Mouse (Mus musculus) B cell, adult 2 months (primary cell): Measurements from ENCODE around the gene Gm5868.
"Not testable (repeated sequence)": the region's sequence is repeated elsewhere in the genome, so short reads cannot be mapped to it uniquely, and the experiment has no call there.

Experiments used
- DNase-seq, 2 experiments: peaks; one replicate each; pipeline ENCODE4 v3.0.0; 2022

Gm5868 gene

GRCm38 (mm10) chr5:72587192-72587681 lies at the start of gene Gm5868:
Gene Gm5868, minus strand, starts transcription at chr5:72587551.
- DNase-seq: no peak

- DNase-seq: no peak
These were observed 49.2 kb upstream of the Gm5868 start for GRCm38 (mm10) chr5:72636576-72636975.

GRCm38 (mm10) chr5:72636122-72636521 lies 48.8 kb upstream of the Gm5868 start:
- DNase-seq: peak; percentile 7 to 9

- DNase-seq: no peak
These were observed 47.5 kb upstream of the Gm5868 start for GRCm38 (mm10) chr5:72634791-72635271.

- DNase-seq: no peak
These were observed 42.7 kb upstream of the Gm5868 start for GRCm38 (mm10) chr5:72630026-72630425.

GRCm38 (mm10) chr5:72621022-72621421 lies 33.7 kb upstream of the Gm5868 start:
- DNase-seq: no peak

- DNase-seq: no peak
These were observed 30.1 kb upstream of the Gm5868 start for GRCm38 (mm10) chr5:72617413-72617812.

GRCm38 (mm10) chr5:72603138-72603537 lies 15.8 kb upstream of the Gm5868 start:
- DNase-seq: no peak

- DNase-seq: peak; percentile 42 to 49
These were observed 13.7 kb upstream of the Gm5868 start for GRCm38 (mm10) chr5:72601006-72601405.

GRCm38 (mm10) chr5:72586667-72587191 lies 622 bp downstream of the Gm5868 start:
- not testable (repeated sequence) for DNase-seq

GRCm38 (mm10) chr5:72586122-72586521 lies 1.2 kb downstream of the Gm5868 start:
- DNase-seq: peak; percentile 9 to 15

GRCm38 (mm10) chr5:72580970-72581332 lies 6.4 kb downstream of the Gm5868 start, which contains the start of gene Zar1:
Gene Zar1, minus strand, starts transcription at chr5:72581254.
- not testable (repeated sequence) for DNase-seq

- peak in 1 of 2 experiments; percentile 10 for DNase-seq
These were observed 7.0 kb downstream of the Gm5868 start for GRCm38 (mm10) chr5:72580088-72580969.

- not testable (repeated sequence) for DNase-seq
These were observed 7.8 kb downstream of the Gm5868 start for GRCm38 (mm10) chr5:72579599-72579998.

GRCm38 (mm10) chr5:72565621-72566020 lies 21.7 kb downstream of the Gm5868 start:
- no peak for DNase-seq

GRCm38 (mm10) chr5:72563183-72563582 lies 24.2 kb downstream of the Gm5868 start:
- not testable (repeated sequence) for DNase-seq

- DNase-seq: no peak
These were observed 26.2 kb downstream of the Gm5868 start for GRCm38 (mm10) chr5:72560976-72561628.

GRCm38 (mm10) chr5:72559544-72560049 lies 27.8 kb downstream of the Gm5868 start, which contains the start of gene Nfxl1:
Gene Nfxl1, minus strand, starts transcription at chr5:72559684.
- DNase-seq: peak; percentile 93 to 94

GRCm38 (mm10) chr5:72558716-72559526 lies 28.4 kb downstream of the Gm5868 start:
- DNase-seq: no peak

- no peak for DNase-seq
These were observed 31.1 kb downstream of the Gm5868 start for GRCm38 (mm10) chr5:72556245-72556644.

- DNase-seq: no peak
These were observed 36.1 kb downstream of the Gm5868 start for GRCm38 (mm10) chr5:72551209-72551608.
